Mouse (Mus musculus) small intestine, adult 2 months (tissue): ENCODE data around the gene Prss8.

Source experiments
- CTCF ChIP-seq: fragments of 200-500 bp; IDR thresholded peaks from 2 replicates; pipeline ENCODE4 v1.5.1; 2012; ENCODE audit warnings: low read depth, mild to moderate bottlenecking, control low read depth, inconsistent platforms, low read length, moderate library complexity, mixed read lengths; ENCODE audit not compliant: insufficient replicate concordance, insufficient read length; ENCODE audit errors: extremely low read depth
- POLR2A ChIP-seq: fragments of 200-500 bp; IDR thresholded peaks from 2 replicates; pipeline ENCODE4 v1.6.1; 2012; ENCODE audit warnings: low read depth, mild to moderate bottlenecking, control low read depth, inconsistent platforms, low read length, moderate library complexity

DNA sequence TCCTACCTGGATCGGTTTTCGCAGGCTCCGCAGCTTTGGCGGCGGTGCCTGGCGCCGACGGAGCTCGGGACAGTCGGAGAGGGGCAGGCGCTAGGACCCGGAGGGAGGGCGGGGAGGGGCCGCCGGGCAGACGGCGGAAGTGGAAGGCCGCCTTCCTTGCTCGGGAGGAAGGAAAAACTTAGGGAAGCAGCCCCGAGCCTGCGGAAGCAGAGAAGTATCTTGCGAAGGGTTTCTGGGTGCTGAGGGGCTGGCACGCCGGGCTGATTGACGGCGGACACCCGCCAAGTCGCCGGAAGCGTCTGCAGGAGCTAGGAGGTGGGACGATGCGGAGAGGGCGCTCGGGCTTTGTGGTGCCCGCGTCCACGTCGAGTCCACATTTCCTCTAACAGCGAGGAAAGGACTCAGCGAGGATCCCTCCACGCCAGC lies 53.9 kb downstream of the Prss8 start, which contains the start of gene Zfp646:
- no peak for TF ChIP-seq CTCF
- no peak; the same call in 1 of the 2 replicates for TF ChIP-seq POLR2A
